In the genomic region with DNA sequence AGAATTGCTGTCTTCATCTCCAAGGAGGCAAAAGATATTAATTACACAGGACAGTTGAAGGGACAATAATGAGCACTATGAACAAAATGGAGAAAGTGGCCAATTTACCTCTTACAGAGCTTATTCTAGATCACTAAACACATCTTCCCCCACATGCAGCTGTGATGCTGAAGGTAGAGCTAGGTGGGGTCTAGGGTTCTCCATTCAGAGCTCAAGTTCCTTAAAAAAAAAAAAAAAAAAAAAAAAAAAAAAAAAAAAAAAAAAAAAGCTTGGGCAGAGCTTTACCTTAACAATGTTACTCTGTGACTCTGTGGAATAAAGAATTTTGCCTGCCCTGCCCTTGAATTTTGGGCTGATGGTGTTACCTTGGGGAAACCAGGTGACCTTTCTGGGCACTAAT, we compare ENCODE assay signal across 29 mouse cellular contexts. TPM values are rescaled to one million over a fixed set of nuclear protein-coding genes. Genes with fewer than 3 reads are reported as not detected.
A peak's percentile ranks its signal among the peaks of the same experiment; 100 is the strongest.
DNase-seq lines count a peak whose midpoint lies in the region; ATAC-seq and TF ChIP-seq lines count a peak whose summit lies in the region.
"Had no signal": no experiment of that assay in that cellular context is flagged by ENCODE, and none has a peak within 500 bp of the region (broad histone marks: within the 10 kb centered on the region; RNA-seq: fewer than 3 reads in every experiment).

No protein-coding gene starts in this region.

- H3K4me2 ChIP-seq in kidney, embryonic 14.5 days (replicated peaks; ENCODE audit: low read depth, low read length) = no peak overlapping the region
- H3K4me2 ChIP-seq in midbrain, embryonic 11.5 days = no peak overlapping the region
- H3K4me2 ChIP-seq in midbrain, postnatal 0 days (ENCODE audit: low read depth, low read length, poor library complexity, severe bottlenecking) = no peak overlapping the region
- no peak overlapping the region for H3K4me2 ChIP-seq in limb, embryonic 12.5 days
- H3K4me2 ChIP-seq: embryonic facial prominence, embryonic 13.5 days; embryonic facial prominence, embryonic 15.5 days; forebrain, embryonic 12.5 days had no signal

- ATAC-seq in kidney, embryonic 14.5 days (ENCODE audit: low FRiP score, low TSS enrichment) = peak; percentile 43; the same call in 1 of the 2 replicates
- ATAC-seq in midbrain, embryonic 11.5 days (ENCODE audit: low FRiP score) = no peak
- no peak for ATAC-seq in midbrain, postnatal 0 days (ENCODE audit: low FRiP score)
- 0 out of 2 replicates have a peak, but pooled peaks have one; percentile 37 for ATAC-seq in limb, embryonic 12.5 days (ENCODE audit: insufficient number of reproducible peaks, insufficient read depth, low FRiP score, low TSS enrichment, low read depth)
- 0 out of 2 replicates have a peak, but pooled peaks have one; percentile 26 for ATAC-seq in neutrophil, adult 5-6 weeks (ENCODE audit: extremely low read depth, insufficient number of reproducible peaks, low FRiP score, poor library complexity, severe bottlenecking)
- ATAC-seq: activated CD4-positive, CD25-positive, alpha-beta regulatory T cell, adult 4 months; CD4-positive, CD25-positive, alpha-beta regulatory T cell, adult 4 months; forebrain, embryonic 14.5 days; forebrain, embryonic 16.5 days had no signal

- no peaks in the 10 kb centered on the region for H3K9me3 ChIP-seq in kidney, embryonic 14.5 days (ENCODE audit: control insufficient read depth, low read length)
- no peaks in the 10 kb centered on the region for H3K9me3 ChIP-seq in midbrain, embryonic 11.5 days (ENCODE audit: control insufficient read depth, low read length)
- H3K9me3 ChIP-seq in midbrain, postnatal 0 days (ENCODE audit: low read length) = no peaks in the 10 kb centered on the region
- no peaks in the 10 kb centered on the region for H3K9me3 ChIP-seq in limb, embryonic 12.5 days
- H3K9me3 ChIP-seq: embryonic facial prominence, embryonic 13.5 days; embryonic facial prominence, embryonic 15.5 days; forebrain, embryonic 10.5 days; forebrain, embryonic 12.5 days had no signal

- no peak overlapping the region for H3K27ac ChIP-seq in kidney, embryonic 14.5 days (ENCODE audit: low read depth, low read length)
- no peak overlapping the region for H3K27ac ChIP-seq in midbrain, embryonic 11.5 days (ENCODE audit: low read depth, low read length)
- no peak overlapping the region for H3K27ac ChIP-seq in midbrain, postnatal 0 days (ENCODE audit: low read depth, low read length)
- H3K27ac ChIP-seq in limb, embryonic 12.5 days = no peak overlapping the region
- H3K27ac ChIP-seq: embryonic facial prominence, embryonic 13.5 days; embryonic facial prominence, embryonic 15.5 days; forebrain, embryonic 10.5 days; forebrain, embryonic 12.5 days had no signal

- no peak overlapping the region for H3K9ac ChIP-seq in kidney, embryonic 14.5 days (ENCODE audit: low read depth, low read length)
- no peak overlapping the region for H3K9ac ChIP-seq in midbrain, embryonic 11.5 days (ENCODE audit: low read length)
- H3K9ac ChIP-seq in midbrain, postnatal 0 days (replicated peaks; ENCODE audit: low read length, poor library complexity, severe bottlenecking) = no peak overlapping the region
- no peak overlapping the region for H3K9ac ChIP-seq in limb, embryonic 12.5 days (replicated peaks)
- H3K9ac ChIP-seq: embryonic facial prominence, embryonic 13.5 days; embryonic facial prominence, embryonic 15.5 days; forebrain, embryonic 12.5 days had no signal

- no peaks in the 10 kb centered on the region for H3K27me3 ChIP-seq in kidney, embryonic 14.5 days (ENCODE audit: control insufficient read depth, insufficient read depth, low read length)
- no peaks in the 10 kb centered on the region for H3K27me3 ChIP-seq in midbrain, embryonic 11.5 days (ENCODE audit: control insufficient read depth, insufficient read depth, low read length)
- no peaks in the 10 kb centered on the region for H3K27me3 ChIP-seq in midbrain, postnatal 0 days (ENCODE audit: insufficient read depth, low read length)
- no peaks in the 10 kb centered on the region for H3K27me3 ChIP-seq in limb, embryonic 12.5 days
- H3K27me3 ChIP-seq: embryonic facial prominence, embryonic 13.5 days; embryonic facial prominence, embryonic 15.5 days; forebrain, embryonic 12.5 days; Patski had no signal

- DNase-seq in kidney, postnatal 10 days = no peak
- DNase-seq in midbrain, embryonic 11.5 days (ENCODE audit: low spot score, missing footprints) = peak; percentile 17
- DNase-seq in midbrain, postnatal 0 days (ENCODE audit: low spot score) = no peak
- DNase-seq in cerebellum, postnatal 36 days = no peak
- no peak for DNase-seq in heart, adult 9 months (ENCODE audit: low spot score in 2 of 2)
- DNase-seq: adrenal gland, adult 8-10 months; adrenal gland, postnatal 14 days; adrenal gland, postnatal 36 days; B cell, adult 2 months; cerebellum, adult 11-12 months; cerebellum, adult 2 months; cerebellum, adult 9-10 months; cerebellum, postnatal 10 days; cerebellum, postnatal 25 days; embryo, embryonic 11 days had no signal

- no peak overlapping the region for H3K4me3 ChIP-seq in kidney, embryonic 14.5 days (ENCODE audit: low read length)
- H3K4me3 ChIP-seq in midbrain, embryonic 11.5 days (ENCODE audit: low read depth, low read length) = no peak overlapping the region
- no peak overlapping the region for H3K4me3 ChIP-seq in midbrain, postnatal 0 days (ENCODE audit: low read depth, low read length)
- H3K4me3 ChIP-seq in limb, embryonic 12.5 days (replicated peaks) = no peak overlapping the region
- H3K4me3 ChIP-seq: embryonic facial prominence, embryonic 13.5 days; embryonic facial prominence, embryonic 15.5 days; erythroblast, embryonic 14.5 days; forebrain, embryonic 10.5 days; forebrain, embryonic 12.5 days had no signal

- H3K4me1 ChIP-seq in kidney, embryonic 14.5 days (ENCODE audit: control insufficient read depth, insufficient read depth, low read length) = no peaks in the 10 kb centered on the region
- H3K4me1 ChIP-seq in midbrain, embryonic 11.5 days (ENCODE audit: control insufficient read depth, insufficient read depth, low read length) = 0 out of 2 replicates have a peak, but pooled peaks cover 3% of the 10 kb centered on the region
- H3K4me1 ChIP-seq in midbrain, postnatal 0 days (ENCODE audit: insufficient read depth, low read length) = peaks cover 3% of the 10 kb centered on the region; the same call in 1 of the 2 replicates
- 0 out of 2 replicates have a peak, but pooled peaks cover 4% of the 10 kb centered on the region for H3K4me1 ChIP-seq in limb, embryonic 12.5 days (replicated peaks)
- H3K4me1 ChIP-seq: embryonic facial prominence, embryonic 15.5 days; forebrain, embryonic 12.5 days had no signal

- no peaks in the 10 kb centered on the region for H3K36me3 ChIP-seq in kidney, embryonic 14.5 days (ENCODE audit: control insufficient read depth, insufficient read depth, low read length)
- no peaks in the 10 kb centered on the region for H3K36me3 ChIP-seq in midbrain, embryonic 11.5 days (ENCODE audit: control insufficient read depth, insufficient read depth, low read length)
- no peaks in the 10 kb centered on the region for H3K36me3 ChIP-seq in midbrain, postnatal 0 days (ENCODE audit: insufficient read depth, low read length)
- no peaks in the 10 kb centered on the region for H3K36me3 ChIP-seq in limb, embryonic 12.5 days
- H3K36me3 ChIP-seq: embryonic facial prominence, embryonic 13.5 days; embryonic facial prominence, embryonic 15.5 days; forebrain, embryonic 10.5 days; forebrain, embryonic 12.5 days; G1E had no signal

- no peak for TF ChIP-seq CTCF in midbrain, postnatal 0 days (IDR thresholded peaks at IDR 0.05)

RNA-seq across cellular contexts. Expression of gene Tlr4, which starts 46.0 kb away (rescaled TPM):
- 1.0 and 1.7 TPM in 2 replicates for polyA plus RNA-seq in kidney, embryonic 14.5 days (2014; fragmentation: Nextera tagmentation; extraction: Ambion mirVana)
- polyA plus RNA-seq in midbrain, embryonic 11.5 days (2014; fragmentation: Nextera tagmentation; extraction: Ambion mirVana) = 0.74 and 0.97 TPM in 2 replicates
- 1.8 TPM in 2 replicates for total RNA-seq in midbrain, postnatal 0 days (2014; rRNA removed)
- polyA plus RNA-seq in midbrain, postnatal 0 days (2015; fragmentation: Nextera tagmentation; extraction: Ambion mirVana) = 0.39 and 0.55 TPM in 2 replicates
- polyA plus RNA-seq in limb, embryonic 12.5 days (2016; fragmentation: Nextera tagmentation; extraction: Ambion mirVana) = 0.83 and 0.90 TPM in 2 replicates
- 58.1 and 60.4 TPM in 2 replicates for total RNA-seq in neutrophil, adult 5-6 weeks (2017)
- polyA plus RNA-seq: erythroblast, embryonic 14.5 days; G1E had no signal

Comparison
In these comparisons a context has a peak if more than half of its experiments do, and no peak if none do; other contexts are left out.
1. ATAC-seq: peak in kidney, embryonic 14.5 days (single experiment), limb, embryonic 12.5 days (single experiment) and neutrophil, adult 5-6 weeks (single experiment); none in midbrain, embryonic 11.5 days (single experiment) and midbrain, postnatal 0 days (single experiment).